Mouse (Mus musculus) C2C12 (cell line): ENCODE measurements around the gene Optn.

ENCODE experiments used
- CEBPB ChIP-seq: IDR thresholded peaks from one replicate; pipeline ENCODE4 v1.6.1; 2011; ENCODE audit warnings: low read depth, mild to moderate bottlenecking, control low read depth, moderate library complexity
- CTCF ChIP-seq: IDR thresholded peaks from one replicate; pipeline ENCODE4 v1.5.1; 2011; ENCODE audit not compliant: control insufficient read depth, insufficient read depth, insufficient read length

DNA sequence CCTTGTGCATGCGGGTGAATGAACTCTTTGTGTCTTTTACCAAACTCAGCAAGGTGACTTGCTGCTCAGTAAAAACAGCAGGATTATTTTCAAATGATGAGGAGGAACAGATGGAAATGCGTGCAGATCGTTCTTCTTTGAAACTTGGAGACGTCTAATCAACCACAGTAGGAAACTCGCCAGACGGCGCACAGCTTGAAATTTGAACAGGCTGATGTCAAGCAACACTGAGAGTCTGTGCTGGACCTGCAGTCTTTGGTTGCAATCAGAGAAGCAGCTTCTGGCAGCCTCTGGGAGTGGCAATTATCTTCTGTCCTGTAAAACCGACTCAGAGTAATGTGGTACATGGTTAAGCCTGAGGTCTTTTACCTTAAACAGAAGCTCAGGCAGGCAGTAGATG lies 85.8 kb downstream of the Optn start:
- TF ChIP-seq CTCF, result no peak
- TF ChIP-seq CEBPB, result no peak
